Mouse (Mus musculus) C2C12 (cell line): ENCODE measurements around the gene Zc3h12c.

Experiments
- CEBPB ChIP-seq: IDR thresholded peaks from one replicate; pipeline ENCODE4 v1.6.1; 2011; ENCODE audit warnings: low read depth, mild to moderate bottlenecking, control low read depth, moderate library complexity
- CTCF ChIP-seq: IDR thresholded peaks from one replicate; pipeline ENCODE4 v1.5.1; 2011; ENCODE audit not compliant: control insufficient read depth, insufficient read depth, insufficient read length
- FOSL1 ChIP-seq: IDR thresholded peaks from one replicate; pipeline ENCODE4 v1.8.0; 2011; ENCODE audit warnings: mild to moderate bottlenecking, low read length; ENCODE audit not compliant: poor library complexity, insufficient read depth, severe bottlenecking
- MAX ChIP-seq: IDR thresholded peaks from one replicate; pipeline ENCODE4 v1.6.1; 2011; ENCODE audit warnings: mild to moderate bottlenecking, control low read depth
- MYOD1 ChIP-seq: IDR thresholded peaks from one replicate; pipeline ENCODE4 v1.6.1; 2011; ENCODE audit warnings: low read depth; ENCODE audit not compliant: control insufficient read depth, insufficient read length
- USF1 ChIP-seq: IDR thresholded peaks from one replicate; pipeline ENCODE4 v1.6.1; 2011; ENCODE audit warnings: low read depth, mild to moderate bottlenecking, control low read depth, moderate library complexity

DNA sequence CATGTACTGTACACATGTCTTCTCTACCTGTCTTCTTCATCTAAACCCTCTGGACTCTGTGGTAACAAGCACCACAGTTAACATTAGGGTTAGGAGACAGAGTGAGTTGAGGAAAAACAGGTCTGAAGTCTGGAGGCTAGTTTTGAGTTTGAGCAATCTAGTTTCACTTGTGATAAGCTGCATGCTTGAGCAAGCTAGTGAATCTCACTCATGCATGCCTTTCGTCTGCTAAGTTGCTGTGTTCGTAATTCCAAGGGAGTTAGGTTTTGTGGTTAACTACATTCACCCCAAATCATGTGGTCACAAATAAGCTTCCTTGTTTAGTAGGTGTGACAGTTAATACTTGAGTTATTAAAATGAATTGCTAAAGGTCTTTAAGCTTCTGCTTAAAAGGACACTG lies 13.0 kb upstream of the Zc3h12c start:
- TF ChIP-seq CTCF (no peak), MYOD1 (no peak), MAX (no peak), CEBPB (no peak), USF1 (no peak), FOSL1 (no peak)
